Mouse (Mus musculus): ENCODE data around the gene Gstm1.
"Not testable (repeated sequence)": the region's sequence is repeated elsewhere in the genome, so short reads cannot be mapped to it uniquely, and the experiment has no call there.

The Gstm1 gene

GRCm38 (mm10) chr3:108017473-108018189 is at the start of gene Gstm1:
TSS of gene Gstm1 (minus strand) at chr3:108017973.
- peak; percentile 80 for DNase-seq (ENCODE audit: low read depth, low spot score)

- DNase-seq (ENCODE audit: low read depth, low spot score) = no peak
These were observed 49.7 kb upstream of the Gstm1 start for GRCm38 (mm10) chr3:108067370-108067934.

GRCm38 (mm10) chr3:108065551-108065950 is 47.8 kb upstream of the Gstm1 start:
- no peak for DNase-seq (ENCODE audit: low read depth, low spot score)

GRCm38 (mm10) chr3:108064672-108065071 is 46.9 kb upstream of the Gstm1 start:
- DNase-seq (ENCODE audit: low read depth, low spot score) = no peak

- no peak for DNase-seq (ENCODE audit: low read depth, low spot score)
These were observed 44.9 kb upstream of the Gstm1 start for GRCm38 (mm10) chr3:108062648-108063047.

- DNase-seq (ENCODE audit: low read depth, low spot score) = peak; percentile 67
These were observed 43.6 kb upstream of the Gstm1 start for GRCm38 (mm10) chr3:108061420-108061819.

- DNase-seq (ENCODE audit: low read depth, low spot score) = no peak
These were observed 32.7 kb upstream of the Gstm1 start for GRCm38 (mm10) chr3:108050493-108050892.

- DNase-seq (ENCODE audit: low read depth, low spot score) = no peak
These were observed 30.5 kb upstream of the Gstm1 start for GRCm38 (mm10) chr3:108048306-108048705.

- DNase-seq (ENCODE audit: low read depth, low spot score) = no peak
These were observed 29.3 kb upstream of the Gstm1 start for GRCm38 (mm10) chr3:108046944-108047655.

- peak; percentile 54 for DNase-seq (ENCODE audit: low read depth, low spot score)
These were observed 26.8 kb upstream of the Gstm1 start, which contains the start of gene Gstm4 for GRCm38 (mm10) chr3:108044394-108045140. TSS of gene Gstm4 (minus strand) at chr3:108044894.

- DNase-seq (ENCODE audit: low read depth, low spot score) = no peak
These were observed 15.4 kb upstream of the Gstm1 start for GRCm38 (mm10) chr3:108033156-108033555.

GRCm38 (mm10) chr3:108032113-108032512 is 14.3 kb upstream of the Gstm1 start:
- no peak for DNase-seq (ENCODE audit: low read depth, low spot score)

GRCm38 (mm10) chr3:108028641-108029365 is 11.0 kb upstream of the Gstm1 start:
- DNase-seq (ENCODE audit: low read depth, low spot score) = no peak

- no peak for DNase-seq (ENCODE audit: low read depth, low spot score)
These were observed 8.8 kb upstream of the Gstm1 start for GRCm38 (mm10) chr3:108026597-108026996.

GRCm38 (mm10) chr3:108026049-108026448 is 8.3 kb upstream of the Gstm1 start:
- DNase-seq (ENCODE audit: low read depth, low spot score) = no peak

- no peak for DNase-seq (ENCODE audit: low read depth, low spot score)
These were observed 7.5 kb upstream of the Gstm1 start for GRCm38 (mm10) chr3:108025318-108025717.

GRCm38 (mm10) chr3:108022650-108023049 is 4.9 kb upstream of the Gstm1 start:
- no peak for DNase-seq (ENCODE audit: low read depth, low spot score)

GRCm38 (mm10) chr3:108020351-108021022 is 2.7 kb upstream of the Gstm1 start:
- DNase-seq (ENCODE audit: low read depth, low spot score) = not testable (repeated sequence)

- not testable (repeated sequence) for DNase-seq (ENCODE audit: low read depth, low spot score)
These were observed 1.5 kb upstream of the Gstm1 start for GRCm38 (mm10) chr3:108019226-108019625.

GRCm38 (mm10) chr3:108018190-108018820 is 532 bp upstream of the Gstm1 start:
- DNase-seq (ENCODE audit: low read depth, low spot score) = no peak
